Mouse (Mus musculus) left cerebral cortex, postnatal 10 days (tissue): ENCODE data around the gene Cnih1. TPM values are rescaled to one million over a fixed set of nuclear protein-coding genes. Genes with fewer than 3 reads are reported as not detected.
"Not testable (repeated sequence)": the region's sequence is repeated elsewhere in the genome, so short reads cannot be mapped to it uniquely, and the experiment has no call there.

Experiments
- DNase-seq, 2 experiments: peaks; one replicate each; pipeline ENCODE4 v3.0.0; 2021 to 2022; ENCODE audit warnings: low spot score in 2 of 2, mixed read lengths in 1 of 2; ENCODE audit errors: extremely low spot score in 1 of 2
- intact Hi-C: fragments of 180-260 bp; cut with DNase I; formaldehyde crosslinking; loops from one replicate; pipeline ENCODE4 v1.15.1; 2025
- total RNA-seq, 2 experiments: library from RNA; stranded (reverse); gene quantifications; 2 replicates each; pipeline ENCODE4 v1.2.3; 2021

Cnih1 gene
- total RNA-seq, 2 experiments from 2014 or later, result 79.9 to 83.6 TPM

GRCm38 (mm10) chr14:46742674-46743073, 45.5 kb downstream of the Cnih1 start:
- DNase-seq, result no peak
- intact Hi-C loops, result no loop called here

DNA sequence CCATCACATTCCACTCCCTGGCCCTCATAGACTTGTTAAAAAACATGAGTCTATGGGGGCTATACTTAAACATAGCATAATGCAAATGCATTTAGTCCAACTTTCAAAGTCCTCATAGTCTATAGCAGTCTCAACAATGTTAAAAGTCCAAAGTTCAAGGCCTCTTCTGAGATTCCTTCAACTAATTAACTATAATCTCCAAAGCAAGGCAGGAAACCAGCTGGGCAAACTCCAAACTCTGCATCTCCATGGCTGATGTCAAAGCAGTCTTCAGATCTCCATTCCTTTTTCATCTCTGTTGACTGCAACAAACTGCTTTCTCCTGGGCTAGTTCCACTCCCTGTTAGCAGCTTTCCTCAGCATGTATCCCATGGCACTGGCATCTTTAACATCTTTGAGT, 50.9 kb downstream of the Cnih1 start:
- DNase-seq, intact Hi-C loops: not testable (repeated sequence)

- intact Hi-C loops, result no loop called here
- DNase-seq, result no peak
Observed at GRCm38 (mm10) chr14:46736366-46736765, 51.8 kb downstream of the Cnih1 start.

DNA sequence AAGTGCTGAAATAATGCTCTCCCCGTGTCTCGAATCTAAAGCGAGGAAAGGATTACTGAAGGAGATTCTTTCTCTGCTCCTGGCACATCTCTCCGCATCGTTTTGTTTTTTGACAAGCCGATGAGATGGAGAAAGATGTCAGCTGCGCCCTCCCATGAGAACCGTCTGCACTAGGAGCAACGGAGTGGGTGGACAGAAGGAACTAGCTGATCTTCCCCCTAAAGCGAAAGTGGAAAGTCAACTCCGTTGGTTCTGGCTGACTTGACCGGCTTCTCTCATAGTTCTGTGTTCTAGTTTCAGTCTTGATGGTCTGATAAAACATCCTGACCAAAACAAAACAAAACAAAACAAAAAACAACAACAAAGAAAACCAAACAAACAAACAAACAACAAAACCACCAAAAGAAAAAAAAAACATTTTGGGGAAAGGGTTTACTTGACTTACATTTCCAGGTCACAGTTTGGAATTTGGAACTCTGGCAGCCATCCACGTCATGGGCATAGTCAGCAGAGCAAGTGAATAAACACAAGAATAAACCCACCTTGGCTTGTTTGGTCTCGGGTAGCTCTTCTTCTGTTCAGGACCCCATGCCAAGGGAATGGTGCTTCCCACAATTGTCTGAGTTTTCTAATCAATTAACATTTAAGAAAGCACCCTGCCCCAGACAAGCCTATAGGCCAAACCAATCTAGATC, 53.3 kb downstream of the Cnih1 start:
- no peak for DNase-seq
- intact Hi-C loops, result no loop called here

GRCm38 (mm10) chr14:46734262-46734661, 53.9 kb downstream of the Cnih1 start:
- no peak for DNase-seq
- intact Hi-C loops, result no loop called here

GRCm38 (mm10) chr14:46725743-46726142, 62.5 kb downstream of the Cnih1 start:
- intact Hi-C loops, result loop anchor here (10.0 kb wide), 2 partner anchors 851 to 961 kb away; no protein-coding TSS in a partner anchor
- DNase-seq, result peak in 1 of 2 experiments; percentile 42

Other genes starting within 250 kb of the Cnih1 start
- gene Cdkn3, start 27.9 kb downstream of the Cnih1 start, total RNA-seq, result 1 to 10 TPM; 1.9 to 2.0 TPM
- gene Gmfb, start 33.8 kb upstream of the Cnih1 start, total RNA-seq, result 100 to 1,000 TPM; 155 to 165 TPM
- gene Cgrrf1, start 43.7 kb upstream of the Cnih1 start, total RNA-seq, result 10 to 100 TPM; 11.5 to 13.9 TPM
- 10 to 100 TPM; 20.5 to 22.8 TPM for gene Samd4, start 94.4 kb upstream of the Cnih1 start, total RNA-seq